Mouse (Mus musculus) myocyte (in vitro differentiated cells): ENCODE measurements around the gene Lyg1. TPM values are rescaled to one million over a fixed set of nuclear protein-coding genes. Genes with fewer than 3 reads are reported as not detected.

Experiments used
- H3K27me3 ChIP-seq: one replicate; pipeline ENCODE4 v1.6.1; 2011; ENCODE audit not compliant: control insufficient read depth, insufficient read depth, insufficient read length
- H3K36me3 ChIP-seq: one replicate; pipeline ENCODE4 v1.6.1; 2011; ENCODE audit not compliant: control insufficient read depth, insufficient read depth
- H3K4me2 ChIP-seq: one replicate; pipeline ENCODE4 v1.6.1; 2011; ENCODE audit warnings: low read depth, control low read depth
- H3K4me3 ChIP-seq: one replicate; pipeline ENCODE4 v1.5.1; 2011; ENCODE audit warnings: mild to moderate bottlenecking, control low read depth, moderate library complexity
- H3K79me2 ChIP-seq: one replicate; pipeline ENCODE4 v1.6.1; 2011; ENCODE audit not compliant: control insufficient read depth, insufficient read depth
- H3ac ChIP-seq: one replicate; pipeline ENCODE4 v1.6.1; 2011; ENCODE audit not compliant: control insufficient read depth, insufficient read length
- CEBPB ChIP-seq: IDR thresholded peaks from 2 replicates; pipeline ENCODE4 v1.6.1; 2011; ENCODE audit warnings: mild to moderate bottlenecking, moderate library complexity; ENCODE audit not compliant: poor library complexity, insufficient read depth, severe bottlenecking
- E2F4 ChIP-seq: IDR thresholded peaks from one replicate; pipeline ENCODE4 v1.6.1; 2011; ENCODE audit warnings: mild to moderate bottlenecking, control low read depth, moderate library complexity; ENCODE audit not compliant: insufficient read depth
- MAX ChIP-seq: IDR thresholded peaks from one replicate; pipeline ENCODE4 v1.6.1; 2011; ENCODE audit warnings: low read depth, mild to moderate bottlenecking, control low read depth
- MYOD1 ChIP-seq, 3 experiments: IDR thresholded peaks; one replicate each; pipeline ENCODE4 v1.6.1; 2011; ENCODE audit warnings: control low read depth in 2 of 3, low read depth in 2 of 3, mild to moderate bottlenecking in 2 of 3, moderate library complexity in 1 of 3; ENCODE audit not compliant: insufficient read length in 2 of 3, control insufficient read depth in 1 of 3
- MYOG ChIP-seq, 3 experiments: IDR thresholded peaks; one replicate each; pipeline ENCODE4 v1.6.1; 2011; ENCODE audit warnings: control low read depth in 2 of 3, low read depth in 2 of 3, mild to moderate bottlenecking in 2 of 3; ENCODE audit not compliant: insufficient read length in 2 of 3, control insufficient read depth in 1 of 3, insufficient read depth in 1 of 3
- POLR2A ChIP-seq: IDR thresholded peaks from one replicate; pipeline ENCODE4 v1.6.1; 2011; ENCODE audit warnings: low read depth, mild to moderate bottlenecking, control low read depth, moderate library complexity; ENCODE audit not compliant: insufficient read length
- POLR2AphosphoS2 ChIP-seq: IDR thresholded peaks from one replicate; pipeline ENCODE4 v1.6.1; 2011; ENCODE audit warnings: low read depth, control low read depth; ENCODE audit not compliant: insufficient read length
- REST ChIP-seq: IDR thresholded peaks from one replicate; pipeline ENCODE4 v1.6.1; 2011; ENCODE audit warnings: mild to moderate bottlenecking, control low read depth, moderate library complexity; ENCODE audit not compliant: insufficient read depth, insufficient read length
- SRF ChIP-seq: IDR thresholded peaks from one replicate; pipeline ENCODE4 v1.6.1; 2011; ENCODE audit warnings: low read depth; ENCODE audit not compliant: control insufficient read depth, insufficient read length
- TCF12 ChIP-seq: IDR thresholded peaks from one replicate; pipeline ENCODE4 v1.6.1; 2011; ENCODE audit warnings: mild to moderate bottlenecking, control low read depth; ENCODE audit not compliant: poor library complexity, insufficient read depth, severe bottlenecking
- TCF3 ChIP-seq: IDR thresholded peaks from one replicate; pipeline ENCODE4 v1.6.1; 2011; ENCODE audit warnings: low read depth, control low read depth; ENCODE audit not compliant: insufficient read length
- USF1 ChIP-seq: IDR thresholded peaks from one replicate; pipeline ENCODE4 v1.6.1; 2011; ENCODE audit warnings: low read depth, mild to moderate bottlenecking, control low read depth, moderate library complexity
- polyA plus RNA-seq: library from polyadenylated mRNA; unstranded; fragments of >200 nt; fragmentation: generic; extraction: Trizol; gene quantifications from one replicate; pipeline ENCODE4 v1.2.1, GENCODE M21; 2012; ENCODE audit warnings: missing spikeins

Lyg1 gene
- polyA plus RNA-seq, 1 experiment, result not detected

DNA sequence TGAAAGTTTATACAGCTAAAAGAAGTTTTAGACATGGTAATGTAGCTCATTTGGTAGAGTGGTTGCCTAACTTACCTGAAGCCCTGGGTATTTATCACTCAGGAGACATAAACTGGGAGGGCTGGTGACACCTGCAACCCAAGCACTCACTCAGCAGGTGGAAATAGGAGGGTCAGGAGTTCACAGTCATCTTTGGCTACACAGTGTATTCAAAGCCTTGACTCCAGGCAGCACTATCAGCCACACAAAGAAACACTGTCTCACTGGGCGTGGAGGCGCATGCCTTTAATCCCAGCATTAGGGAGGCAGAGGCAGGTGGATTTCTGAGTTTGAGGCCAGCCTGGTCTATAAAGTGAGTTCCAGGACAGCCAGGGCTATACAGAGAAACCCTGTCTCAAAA, 44.8 kb downstream of the Lyg1 start:
- TF ChIP-seq TCF12 (no peak), E2F4 (no peak), MYOG (IDR thresholded peaks at IDR 0.05; ENCODE audit: control insufficient read depth in 1 of 3, insufficient read depth in 1 of 3, insufficient read length in 2 of 3, low read depth in 2 of 3) (no peak), POLR2AphosphoS2 (no peak), MYOD1 (IDR thresholded peaks at IDR 0.05; ENCODE audit: control insufficient read depth in 1 of 3, insufficient read length in 2 of 3, low read depth in 2 of 3) (no peak)
- Histone ChIP-seq H3K27me3 (peaks cover 7% of the 10 kb centered on the region), H3K4me3 (no peak overlapping the region), H3K79me2 (no peaks in the 10 kb centered on the region), H3K36me3 (no peaks in the 10 kb centered on the region), H3K4me2 (no peak overlapping the region), H3ac (no peak overlapping the region)

DNA sequence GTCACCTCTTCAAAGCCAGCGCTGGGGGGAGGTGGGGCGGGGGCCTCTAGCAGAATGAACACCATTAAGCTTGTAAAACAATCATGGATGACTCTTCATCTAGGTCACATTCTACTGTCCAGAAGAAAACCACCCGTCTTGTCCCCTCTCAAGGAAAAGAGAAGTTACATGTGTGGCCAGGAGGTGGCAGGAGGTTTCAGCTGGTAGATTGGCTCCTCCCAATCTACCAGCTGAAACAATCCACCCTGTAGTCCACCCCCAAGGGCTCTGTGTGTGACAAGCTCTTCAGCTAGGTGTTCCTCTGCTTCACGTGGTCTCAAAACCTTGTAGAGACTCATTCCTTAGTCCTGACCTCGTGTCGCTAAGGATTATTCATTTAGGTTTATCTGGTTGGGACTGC, 54.4 kb downstream of the Lyg1 start:
- H3K36me3 ChIP-seq, result peaks cover 8% of the 10 kb centered on the region
- H3K4me2 ChIP-seq, result no peak overlapping the region
- H3ac ChIP-seq, result no peak overlapping the region
- TF ChIP-seq SRF, result no peak
- no peak for TF ChIP-seq TCF12
- TF ChIP-seq MYOG (IDR thresholded peaks at IDR 0.05; ENCODE audit: control insufficient read depth in 1 of 3, insufficient read depth in 1 of 3, insufficient read length in 2 of 3, low read depth in 2 of 3), result no peak
- TF ChIP-seq MAX, result no peak
- no peak for TF ChIP-seq TCF3
- no peak for TF ChIP-seq E2F4
- no peak for TF ChIP-seq POLR2A
- no peak for TF ChIP-seq CEBPB
- TF ChIP-seq USF1, result no peak
- no peak for TF ChIP-seq MYOD1 (IDR thresholded peaks at IDR 0.05; ENCODE audit: control insufficient read depth in 1 of 3, insufficient read length in 2 of 3, low read depth in 2 of 3)
- no peak for TF ChIP-seq POLR2AphosphoS2
- TF ChIP-seq REST, result no peak
- H3K4me3 ChIP-seq, result no peak overlapping the region
- no peaks in the 10 kb centered on the region for H3K79me2 ChIP-seq
- peaks cover 6% of the 10 kb centered on the region for H3K27me3 ChIP-seq

DNA sequence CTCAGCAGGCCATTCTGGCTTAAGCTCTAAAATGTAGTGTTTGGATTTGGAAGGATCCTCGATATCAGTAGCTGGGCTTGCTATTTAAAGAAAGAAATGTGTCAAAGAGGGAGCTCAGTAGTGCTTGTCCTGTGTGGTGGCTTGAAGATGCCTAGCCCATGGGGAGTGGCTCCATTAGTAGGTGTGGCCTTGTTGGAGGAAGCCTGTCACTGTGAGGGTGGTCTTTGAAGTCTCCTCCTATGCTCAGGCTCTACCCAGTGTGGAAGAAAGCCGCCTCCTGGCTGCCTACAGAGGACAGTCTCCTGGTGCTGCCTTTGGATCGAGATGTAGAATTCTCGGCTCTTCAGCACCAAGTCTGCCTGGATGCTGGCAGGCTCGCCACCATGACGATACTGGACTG, 57.3 kb downstream of the Lyg1 start:
- no peak for TF ChIP-seq USF1
- no peak for TF ChIP-seq TCF3
- Histone ChIP-seq H3K4me3 (no peak overlapping the region), H3ac (no peak overlapping the region), H3K79me2 (no peaks in the 10 kb centered on the region), H3K36me3 (peaks cover 20% of the 10 kb centered on the region), H3K27me3 (no peaks in the 10 kb centered on the region), H3K4me2 (no peak overlapping the region)

DNA sequence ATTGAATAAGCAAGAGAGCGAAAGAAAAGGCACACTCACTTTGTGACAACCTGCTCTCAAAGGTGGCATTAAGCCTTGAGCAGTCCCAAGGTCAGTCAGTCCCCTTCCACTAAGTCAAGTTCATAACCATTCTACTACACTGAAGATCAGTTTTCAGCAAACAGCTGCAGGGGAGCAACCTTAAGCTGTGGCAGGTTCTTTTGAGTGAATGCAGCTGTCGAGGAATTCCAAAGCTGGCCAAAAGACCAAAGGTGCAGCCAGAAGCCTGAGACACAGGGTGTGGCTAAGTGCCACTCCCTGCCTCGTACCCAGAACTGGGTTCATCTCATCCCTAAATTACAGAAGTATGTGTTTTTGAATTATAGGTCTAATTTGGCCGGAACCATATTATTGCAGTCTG, 57.7 kb downstream of the Lyg1 start:
- Histone ChIP-seq H3K79me2 (no peaks in the 10 kb centered on the region), H3K36me3 (peaks cover 20% of the 10 kb centered on the region), H3ac (no peak overlapping the region), H3K4me2 (no peak overlapping the region), H3K27me3 (no peaks in the 10 kb centered on the region), H3K4me3 (no peak overlapping the region)
- TF ChIP-seq POLR2A, result no peak
- peak; percentile 61 for TF ChIP-seq TCF12
- TF ChIP-seq MYOG (IDR thresholded peaks at IDR 0.05; ENCODE audit: control insufficient read depth in 1 of 3, insufficient read depth in 1 of 3, insufficient read length in 2 of 3, low read depth in 2 of 3), result peak in 1 of 3 experiments; percentile 78
- TF ChIP-seq MYOD1 (IDR thresholded peaks at IDR 0.05; ENCODE audit: control insufficient read depth in 1 of 3, insufficient read length in 2 of 3, low read depth in 2 of 3), result peak in 2 of 3 experiments; percentile 28 to 51

Other genes with a start within 250 kb of the Lyg1 start
- not detected for gene 2010300C02Rik, start 237.7 kb downstream of the Lyg1 start, polyA plus RNA-seq
- 1.7 TPM for gene Tsga10, start 91.3 kb downstream of the Lyg1 start, polyA plus RNA-seq
- 8.3 TPM for gene Lipt1, start 86.0 kb downstream of the Lyg1 start, polyA plus RNA-seq
- 3.9 TPM for gene Mitd1, start 67.3 kb downstream of the Lyg1 start, polyA plus RNA-seq
- gene Mrpl30, start 67.3 kb downstream of the Lyg1 start, polyA plus RNA-seq, result 181 TPM
- gene Lyg2, start 41.3 kb downstream of the Lyg1 start, polyA plus RNA-seq, result not detected
- gene Txndc9, start 40.1 kb upstream of the Lyg1 start, polyA plus RNA-seq, result 35.5 TPM
- 16.2 TPM for gene Eif5b, start 40.3 kb upstream of the Lyg1 start, polyA plus RNA-seq
- gene Rev1, start 172.0 kb upstream of the Lyg1 start, polyA plus RNA-seq, result 4.4 TPM